Mouse (Mus musculus): ENCODE measurements at regions not wholly inside any gene's neighbourhood (a gene's known extent, or its start where the extent isn't known, plus 50 kb on each side); places are given as distances from the start of the nearest gene placed in this dataset.

- DNase-seq (ENCODE audit: low read depth, low spot score): no peak
Measured at GRCm38 (mm10) chr8:56202342-56202741, 92.0 kb upstream of the Hpgd start.

GRCm38 (mm10) chr8:56211922-56212635, 82.3 kb upstream of the Hpgd start:
- DNase-seq (ENCODE audit: low read depth, low spot score): no peak

- DNase-seq (ENCODE audit: low read depth, low spot score): peak; percentile 91
Measured at GRCm38 (mm10) chr8:56218837-56219236, 75.5 kb upstream of the Hpgd start.

- peak; percentile 59 for DNase-seq (ENCODE audit: low read depth, low spot score)
Measured at GRCm38 (mm10) chr8:56219391-56219790, 75.0 kb upstream of the Hpgd start.

- no peak for DNase-seq (ENCODE audit: low read depth, low spot score)
Measured at GRCm38 (mm10) chr8:56223010-56223409, 71.4 kb upstream of the Hpgd start.

- no peak for DNase-seq (ENCODE audit: low read depth, low spot score)
Measured at GRCm38 (mm10) chr8:56230645-56231330, 63.6 kb upstream of the Hpgd start.

GRCm38 (mm10) chr8:56231930-56232329, 62.5 kb upstream of the Hpgd start:
- no peak for DNase-seq (ENCODE audit: low read depth, low spot score)

GRCm38 (mm10) chr8:56232552-56232951, 61.8 kb upstream of the Hpgd start:
- DNase-seq (ENCODE audit: low read depth, low spot score): no peak

GRCm38 (mm10) chr8:56233816-56234215, 60.6 kb upstream of the Hpgd start:
- no peak for DNase-seq (ENCODE audit: low read depth, low spot score)

GRCm38 (mm10) chr8:56234238-56234637, 60.1 kb upstream of the Hpgd start:
- DNase-seq (ENCODE audit: low read depth, low spot score): no peak

- DNase-seq (ENCODE audit: low read depth, low spot score): peak; percentile 75
Measured at GRCm38 (mm10) chr8:56243330-56243729, 51.1 kb upstream of the Hpgd start.
